Mouse (Mus musculus): ENCODE results near the gene Cct5. TPM values are rescaled to one million over a fixed set of nuclear protein-coding genes. Genes with fewer than 3 reads are reported as not detected.

Gene Cct5
- polyA plus RNA-seq, 1 experiment from 2014 or later, result 484 TPM

GRCm38 (mm10) chr15:31543246-31543645 lies 58.4 kb downstream of the Cct5 start:
- Histone ChIP-seq H3K27me3 (ENCODE audit: control insufficient read depth, insufficient read depth, low read depth, low read length) (no peaks in the 10 kb centered on the region), H3K9ac (ENCODE audit: low read depth, low read length) (no peak overlapping the region), H3K9me3 (replicated peaks; ENCODE audit: control insufficient read depth, low read length, poor library complexity, severe bottlenecking) (no peaks in the 10 kb centered on the region), H3K27ac (ENCODE audit: low read length) (no peak overlapping the region), H3K36me3 (ENCODE audit: control insufficient read depth, insufficient read depth, low read length) (no peaks in the 10 kb centered on the region), H3K4me1 (ENCODE audit: control insufficient read depth, insufficient read depth, low read length) (peaks cover 8% of the 10 kb centered on the region; the same call in 1 of the 2 replicates), H3K4me2 (ENCODE audit: low read length) (no peak overlapping the region), H3K4me3 (ENCODE audit: low read depth, low read length) (no peak overlapping the region)
- no peak for ATAC-seq
- 12% methylated on average over 3 of the region's 3 CpGs for WGBS

- Histone ChIP-seq H3K4me2 (ENCODE audit: low read length) (no peak overlapping the region), H3K4me1 (ENCODE audit: control insufficient read depth, insufficient read depth, low read length) (peaks cover 8% of the 10 kb centered on the region; the same call in 1 of the 2 replicates), H3K9me3 (replicated peaks; ENCODE audit: control insufficient read depth, low read length, poor library complexity, severe bottlenecking) (no peaks in the 10 kb centered on the region), H3K36me3 (ENCODE audit: control insufficient read depth, insufficient read depth, low read length) (no peaks in the 10 kb centered on the region), H3K9ac (ENCODE audit: low read depth, low read length) (no peak overlapping the region), H3K27ac (ENCODE audit: low read length) (no peak overlapping the region), H3K27me3 (ENCODE audit: control insufficient read depth, insufficient read depth, low read depth, low read length) (no peaks in the 10 kb centered on the region), H3K4me3 (ENCODE audit: low read depth, low read length) (no peak overlapping the region)
- 6% methylated on average over 10 of the region's 10 CpGs for WGBS
- ATAC-seq, result peak; percentile 25; the same call in 1 of the 2 replicates
These were observed 59.3 kb downstream of the Cct5 start for GRCm38 (mm10) chr15:31542013-31542958.

Other genes with a start within 250 kb of the Cct5 start
- gene Ankrd33b, start 234.1 kb downstream of the Cct5 start, polyA plus RNA-seq (2015; fragmentation: Nextera tagmentation; extraction: Ambion mirVana), result 0.53 and 0.69 TPM in 2 replicates
- 2.0 and 2.5 TPM in 2 replicates for gene Ropn1l, start 148.1 kb downstream of the Cct5 start, polyA plus RNA-seq (2015; fragmentation: Nextera tagmentation; extraction: Ambion mirVana)
- gene March6, start 70.8 kb downstream of the Cct5 start, polyA plus RNA-seq (2015; fragmentation: Nextera tagmentation; extraction: Ambion mirVana), result 99.8 and 106 TPM in 2 replicates
- 8.7 and 12.8 TPM in 2 replicates for gene Cmbl, start 36.4 kb downstream of the Cct5 start, polyA plus RNA-seq (2015; fragmentation: Nextera tagmentation; extraction: Ambion mirVana)
- 8.2 and 9.3 TPM in 2 replicates for gene Fam173b, start within 50 bp of the Cct5 start, polyA plus RNA-seq (2015; fragmentation: Nextera tagmentation; extraction: Ambion mirVana)